Mouse (Mus musculus) limb, embryonic 12.5 days (tissue): ENCODE measurements at regions not wholly inside any gene's neighbourhood (a gene's known extent, or its start where the extent isn't known, plus 50 kb on each side); places are given as distances from the start of the nearest gene placed in this dataset.

Source experiments
- ATAC-seq: fragments of 200-750 bp; cut with Nextera tagmentation; 2 replicates; pipeline ENCODE4 v1.8.0; 2017; ENCODE audit warnings: low read depth, moderate TSS enrichment; ENCODE audit not compliant: insufficient number of reproducible peaks, insufficient read depth, low FRiP score, low TSS enrichment
- H3K27ac ChIP-seq: fragments of 300-500 bp; sonication (generic); 2 replicates; pipeline ENCODE4 v1.5.1; 2016; ENCODE audit warnings: mild to moderate bottlenecking, moderate library complexity
- H3K27me3 ChIP-seq: fragments of 300-500 bp; sonication (generic); 2 replicates; pipeline ENCODE4 v1.6.1; 2016; ENCODE audit warnings: mild to moderate bottlenecking, moderate library complexity
- H3K36me3 ChIP-seq: fragments of 300-500 bp; sonication (generic); 2 replicates; pipeline ENCODE4 v1.6.1; 2016; ENCODE audit warnings: mild to moderate bottlenecking, moderate library complexity
- H3K4me1 ChIP-seq: fragments of 300-500 bp; sonication (generic); replicated peaks from 2 replicates; pipeline ENCODE4 v1.6.1; 2016
- H3K4me2 ChIP-seq: fragments of 300-500 bp; sonication (generic); 2 replicates; pipeline ENCODE4 v1.6.1; 2016; ENCODE audit warnings: mild to moderate bottlenecking, moderate library complexity
- H3K4me3 ChIP-seq: fragments of 300-500 bp; sonication (generic); replicated peaks from 2 replicates; pipeline ENCODE4 v1.5.1; 2016; ENCODE audit warnings: mild to moderate bottlenecking
- H3K9ac ChIP-seq: fragments of 300-500 bp; sonication (generic); replicated peaks from 2 replicates; pipeline ENCODE4 v1.6.1; 2016; ENCODE audit warnings: mild to moderate bottlenecking, moderate library complexity
- H3K9me3 ChIP-seq: fragments of 300-500 bp; sonication (generic); 2 replicates; pipeline ENCODE4 v1.6.1; 2016; ENCODE audit warnings: mild to moderate bottlenecking, moderate library complexity
- WGBS: fragments of 180-500 bp; shearing (Covaris S2); methylation state at CpG from one replicate; pipeline ENCODE4 v1.1.7; 2016; 5-methylcytosine and 5-hydroxymethylcytosine counted together

DNA sequence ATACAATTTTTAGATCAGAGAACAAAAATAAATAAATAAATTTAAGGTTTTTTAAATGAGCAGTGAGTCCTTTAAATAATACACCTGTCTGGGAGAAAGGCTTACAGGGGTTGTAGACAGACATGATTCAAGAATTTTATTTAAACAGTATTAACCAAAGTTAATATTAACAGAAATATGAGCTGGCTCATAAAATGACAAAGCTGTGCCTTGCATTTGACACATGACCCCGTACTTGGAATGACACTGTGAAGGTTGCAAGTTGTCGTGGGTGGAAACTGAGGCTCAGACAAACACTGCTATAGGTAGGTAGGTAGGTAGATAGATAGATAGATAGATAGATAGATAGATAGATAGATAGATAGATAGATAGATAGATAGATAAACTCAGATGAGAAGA lies 206.6 kb downstream of the 3110018I06Rik start:
- Histone ChIP-seq H3K4me3 (no peak overlapping the region), H3K9me3 (0 out of 2 replicates have a peak, but pooled peaks cover 4% of the 10 kb centered on the region), H3K27ac (no peak overlapping the region), H3K27me3 (peaks cover 7% of the 10 kb centered on the region; the same call in 1 of the 2 replicates), H3K4me1 (peaks cover 8% of the 10 kb centered on the region; the same call in 1 of the 2 replicates), H3K36me3 (no peaks in the 10 kb centered on the region), H3K4me2 (no peak overlapping the region), H3K9ac (no peak overlapping the region)
- ATAC-seq = no peak
- 87% methylated on average over 2 of the region's 2 CpGs for WGBS

DNA sequence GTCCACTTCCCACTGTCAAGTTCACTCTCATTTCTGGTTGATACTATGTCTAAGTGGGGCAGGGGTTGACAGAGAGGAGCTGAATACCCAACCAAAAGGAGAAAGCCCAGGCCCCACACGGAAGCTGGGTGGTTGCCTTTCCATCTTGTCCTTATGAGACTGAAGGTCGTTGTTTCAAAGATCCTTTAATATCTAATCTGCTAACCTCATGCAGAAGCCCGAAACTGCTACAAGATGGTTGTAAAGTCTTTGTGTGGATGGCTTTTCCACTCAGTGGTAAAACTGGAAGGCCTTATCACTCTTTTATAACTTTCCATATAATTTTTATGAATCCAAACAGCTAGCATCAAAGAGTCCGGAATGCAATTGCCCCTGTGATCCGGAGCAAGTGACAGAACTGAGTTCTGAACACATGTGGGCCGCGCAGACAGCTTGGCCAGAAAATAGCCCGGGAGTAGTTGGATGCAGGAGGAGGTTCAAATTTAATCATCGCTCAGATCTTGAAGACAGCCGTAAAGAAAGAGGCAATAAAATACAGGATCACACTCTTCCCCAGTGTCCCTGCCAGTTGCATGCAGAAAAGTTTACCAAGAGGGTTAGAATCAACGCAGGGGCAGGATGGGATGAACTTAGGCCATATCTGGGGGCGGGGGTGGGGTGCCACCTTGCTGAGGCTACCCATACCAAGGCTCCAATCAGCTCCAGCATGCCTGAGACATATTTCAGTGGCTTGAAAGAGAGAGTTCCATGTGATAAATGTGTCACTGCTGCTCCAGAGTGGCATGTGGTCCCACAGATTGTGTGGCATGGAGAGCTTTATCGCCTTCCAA lies 207.2 kb downstream of the 3110018I06Rik start:
- Histone ChIP-seq H3K9me3 (0 out of 2 replicates have a peak, but pooled peaks cover 4% of the 10 kb centered on the region), H3K9ac (no peak overlapping the region), H3K4me1 (peaks cover 9% of the 10 kb centered on the region), H3K4me3 (no peak overlapping the region), H3K4me2 (no peak overlapping the region), H3K27ac (no peak overlapping the region), H3K27me3 (peaks cover 4% of the 10 kb centered on the region; the same call in 1 of the 2 replicates), H3K36me3 (no peaks in the 10 kb centered on the region)
- ATAC-seq = no peak
- 62% methylated on average over 13 of the region's 13 CpGs for WGBS

DNA sequence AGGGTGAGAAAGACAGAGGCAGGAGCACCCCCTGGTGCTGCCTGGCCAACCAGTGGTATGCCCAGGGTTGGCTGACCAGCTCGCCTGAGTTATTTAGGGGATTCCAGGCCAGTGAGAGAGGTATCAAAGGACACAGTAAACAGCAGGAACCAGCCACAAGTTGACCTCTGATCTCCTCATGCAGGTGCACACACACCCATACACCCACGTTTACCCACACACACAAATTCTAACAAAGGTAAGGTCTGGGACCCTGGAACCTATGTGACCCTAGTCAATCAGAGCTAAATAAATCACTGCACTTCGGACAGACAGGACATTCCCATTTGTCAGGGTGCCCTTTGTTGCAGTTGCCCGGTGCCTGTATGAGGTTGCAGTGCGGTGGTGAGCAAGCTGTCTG lies 211.9 kb downstream of the 3110018I06Rik start:
- no peak for ATAC-seq
- H3K36me3 ChIP-seq = no peaks in the 10 kb centered on the region
- 37% methylated on average over 5 of the region's 5 CpGs for WGBS
- H3K27me3 ChIP-seq = peaks cover 4% of the 10 kb centered on the region; the same call in 1 of the 2 replicates
- H3K9ac ChIP-seq = no peak overlapping the region
- no peak overlapping the region for H3K4me2 ChIP-seq
- H3K9me3 ChIP-seq = 0 out of 2 replicates have a peak, but pooled peaks cover 4% of the 10 kb centered on the region
- H3K4me3 ChIP-seq = no peak overlapping the region
- H3K4me1 ChIP-seq = peaks cover 13% of the 10 kb centered on the region
- H3K27ac ChIP-seq = no peak overlapping the region

DNA sequence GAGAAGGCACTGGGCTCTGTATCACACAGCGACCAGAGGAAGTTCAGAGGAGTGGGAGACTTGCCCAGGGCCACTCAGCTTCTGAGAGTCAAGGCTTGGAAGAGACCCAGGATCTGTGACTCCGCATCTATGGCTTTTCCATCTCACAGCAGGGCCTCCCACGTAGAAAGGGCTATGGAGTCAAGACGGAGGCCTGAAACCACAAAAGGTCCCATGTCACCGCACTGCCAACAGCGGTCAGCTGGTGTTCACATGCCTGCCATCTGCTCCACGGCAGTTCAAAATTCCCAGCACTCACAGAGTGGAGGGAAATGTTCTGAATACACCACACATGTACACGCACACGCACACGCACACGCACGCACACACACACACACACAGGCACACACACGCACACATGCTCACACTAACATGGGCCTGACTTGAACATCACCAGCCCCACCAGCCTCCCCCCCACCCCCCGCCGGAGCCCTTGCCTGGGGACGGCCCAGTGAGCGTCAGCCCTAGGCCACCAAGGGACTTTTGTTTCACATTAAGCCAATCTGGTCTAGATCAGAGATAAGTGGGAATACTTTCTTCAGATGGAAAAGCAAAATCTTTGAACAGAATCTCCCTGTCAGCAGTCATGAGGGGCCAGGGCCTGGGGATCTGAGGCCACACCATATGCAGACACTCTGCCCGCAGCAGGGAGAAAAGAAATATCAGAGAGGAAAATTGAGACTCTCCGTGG lies 212.6 kb downstream of the 3110018I06Rik start:
- Histone ChIP-seq H3K4me1 (peaks cover 10% of the 10 kb centered on the region; the same call in 1 of the 2 replicates), H3K4me3 (no peak overlapping the region), H3K9ac (no peak overlapping the region), H3K27ac (no peak overlapping the region), H3K27me3 (peaks cover 4% of the 10 kb centered on the region; the same call in 1 of the 2 replicates), H3K4me2 (no peak overlapping the region), H3K9me3 (0 out of 2 replicates have a peak, but pooled peaks cover 4% of the 10 kb centered on the region), H3K36me3 (no peaks in the 10 kb centered on the region)
- 73% methylated on average over 19 of the region's 19 CpGs for WGBS
- ATAC-seq = no peak

DNA sequence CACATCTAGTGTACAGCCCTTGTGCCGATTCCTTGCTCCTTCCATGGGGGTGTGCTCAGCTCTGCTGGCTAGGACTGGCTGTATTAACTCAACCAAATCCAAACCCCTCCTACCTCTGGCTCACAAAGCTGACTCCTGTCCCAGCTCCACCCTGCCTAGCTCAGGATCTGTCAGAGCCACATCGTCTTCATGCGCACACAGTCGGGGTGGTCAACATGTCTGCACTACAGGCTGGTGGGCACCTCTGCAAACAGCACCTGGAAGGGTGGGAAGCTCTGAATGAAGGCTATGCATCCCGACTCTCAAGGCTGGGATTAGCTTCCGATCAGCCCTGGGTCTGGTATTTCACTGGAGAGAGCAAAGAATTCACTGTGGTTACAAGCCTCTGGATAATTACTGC lies 220.4 kb downstream of the 3110018I06Rik start:
- no peaks in the 10 kb centered on the region for H3K36me3 ChIP-seq
- H3K4me1 ChIP-seq = peaks cover 19% of the 10 kb centered on the region
- no peaks in the 10 kb centered on the region for H3K27me3 ChIP-seq
- no peak overlapping the region for H3K27ac ChIP-seq
- H3K4me3 ChIP-seq = no peak overlapping the region
- no peak for ATAC-seq
- no peak overlapping the region for H3K9ac ChIP-seq
- H3K9me3 ChIP-seq = peaks cover 5% of the 10 kb centered on the region
- no peak overlapping the region for H3K4me2 ChIP-seq
- 77% methylated on average over 6 of the region's 6 CpGs for WGBS

DNA sequence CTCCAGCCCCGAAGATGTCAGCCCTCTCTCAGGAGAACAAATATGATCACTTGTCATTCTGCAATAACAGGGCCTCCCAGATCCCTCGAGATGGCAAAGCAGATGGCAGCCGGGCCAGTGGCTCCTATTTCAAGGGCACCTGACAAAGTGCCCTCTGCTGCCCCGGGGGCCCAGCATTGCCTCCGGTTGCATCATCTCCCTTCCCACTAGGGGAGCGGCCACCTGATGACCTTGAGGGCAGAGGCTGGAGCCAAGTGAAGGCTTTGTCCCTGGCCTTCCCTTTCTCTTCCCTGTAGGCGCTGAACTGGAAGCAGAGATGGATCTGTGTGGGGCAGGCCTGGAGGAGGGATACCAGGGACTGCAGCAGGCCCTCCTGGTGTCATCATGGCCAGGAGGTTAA lies 222.6 kb downstream of the 3110018I06Rik start:
- H3K9me3 ChIP-seq = peaks cover 5% of the 10 kb centered on the region
- 64% methylated on average over 7 of the region's 7 CpGs for WGBS
- H3K27ac ChIP-seq = no peak overlapping the region
- H3K4me1 ChIP-seq = peaks cover 27% of the 10 kb centered on the region
- H3K4me3 ChIP-seq = no peak overlapping the region
- no peak overlapping the region for H3K9ac ChIP-seq
- H3K4me2 ChIP-seq = no peak overlapping the region
- ATAC-seq = no peak
- H3K27me3 ChIP-seq = no peaks in the 10 kb centered on the region
- H3K36me3 ChIP-seq = no peaks in the 10 kb centered on the region

DNA sequence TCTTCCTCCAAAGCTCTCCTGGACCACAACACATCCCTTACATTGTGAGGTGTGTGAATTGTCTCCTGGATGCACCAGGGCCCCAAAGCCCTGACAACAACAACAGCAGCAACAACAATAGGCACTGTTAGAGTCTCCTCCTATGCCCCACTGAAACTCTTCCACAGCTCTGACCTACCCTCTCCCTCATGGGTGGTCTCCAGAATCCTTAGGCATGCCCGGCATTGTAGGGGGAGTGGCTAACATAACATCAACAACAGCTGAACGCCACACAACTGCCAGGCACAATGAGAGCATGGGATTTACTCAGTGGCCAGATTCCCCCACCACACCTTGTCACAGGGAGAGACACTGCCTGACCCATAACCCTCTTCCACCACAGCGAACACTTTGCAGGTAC lies 223.2 kb downstream of the 3110018I06Rik start:
- no peak for ATAC-seq
- H3K36me3 ChIP-seq = no peaks in the 10 kb centered on the region
- H3K9me3 ChIP-seq = peaks cover 5% of the 10 kb centered on the region
- no peak overlapping the region for H3K27ac ChIP-seq
- H3K27me3 ChIP-seq = no peaks in the 10 kb centered on the region
- peaks cover 32% of the 10 kb centered on the region for H3K4me1 ChIP-seq
- no peak overlapping the region for H3K4me2 ChIP-seq
- no peak overlapping the region for H3K9ac ChIP-seq
- H3K4me3 ChIP-seq = no peak overlapping the region
- WGBS = 39% methylated on average over 3 of the region's 3 CpGs

DNA sequence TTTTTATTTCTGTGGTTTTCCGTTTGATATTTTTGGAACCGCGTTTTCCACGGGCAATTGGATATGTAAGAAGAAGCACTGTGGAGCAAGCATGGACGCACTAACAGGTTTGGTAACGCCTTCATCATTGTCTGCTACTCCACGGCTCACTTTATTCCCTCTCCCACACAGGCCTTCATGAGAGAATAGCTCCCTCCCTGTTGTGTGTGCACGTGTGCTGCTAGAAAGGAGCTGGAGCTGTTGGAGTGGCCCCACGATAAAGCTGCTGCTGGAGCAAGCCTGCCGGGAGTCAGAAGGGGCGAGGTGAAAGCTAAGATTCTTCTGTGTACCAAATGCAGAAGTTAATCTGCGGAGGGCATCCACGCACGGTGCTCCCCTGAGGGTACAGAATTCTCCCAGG lies 224.8 kb downstream of the 3110018I06Rik start:
- WGBS = 70% methylated on average over 14 of the region's 14 CpGs
- no peak overlapping the region for H3K4me2 ChIP-seq
- no peak overlapping the region for H3K9ac ChIP-seq
- H3K4me1 ChIP-seq = peaks cover 37% of the 10 kb centered on the region
- no peak overlapping the region for H3K27ac ChIP-seq
- ATAC-seq = no peak
- no peaks in the 10 kb centered on the region for H3K36me3 ChIP-seq
- no peak overlapping the region for H3K4me3 ChIP-seq
- H3K9me3 ChIP-seq = no peaks in the 10 kb centered on the region
- H3K27me3 ChIP-seq = no peaks in the 10 kb centered on the region

DNA sequence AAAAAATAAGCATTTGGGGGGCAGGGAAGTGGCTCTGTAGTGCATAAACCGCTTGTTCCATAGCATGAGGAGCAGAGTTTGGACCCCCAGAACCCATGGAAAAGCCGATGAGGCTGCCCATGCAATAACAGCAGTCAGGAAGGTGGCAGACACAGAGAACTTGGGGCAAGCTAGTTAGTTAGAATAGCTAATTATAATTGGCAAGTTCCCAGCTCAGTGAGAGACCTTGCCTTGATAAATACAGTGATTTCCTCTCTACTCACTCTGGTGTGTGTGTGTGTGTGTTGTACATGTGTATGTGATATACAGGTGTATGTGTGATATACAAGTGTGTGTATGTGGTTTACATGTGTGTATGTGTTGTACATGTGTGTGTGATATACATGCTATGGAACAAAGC lies 226.4 kb downstream of the 3110018I06Rik start:
- no peak overlapping the region for H3K27ac ChIP-seq
- no peaks in the 10 kb centered on the region for H3K27me3 ChIP-seq
- WGBS = 81% methylated on average over 2 of the region's 2 CpGs
- H3K9ac ChIP-seq = no peak overlapping the region
- H3K4me3 ChIP-seq = no peak overlapping the region
- no peaks in the 10 kb centered on the region for H3K9me3 ChIP-seq
- no peaks in the 10 kb centered on the region for H3K36me3 ChIP-seq
- H3K4me1 ChIP-seq = peaks cover 36% of the 10 kb centered on the region
- no peak for ATAC-seq
- no peak overlapping the region for H3K4me2 ChIP-seq

DNA sequence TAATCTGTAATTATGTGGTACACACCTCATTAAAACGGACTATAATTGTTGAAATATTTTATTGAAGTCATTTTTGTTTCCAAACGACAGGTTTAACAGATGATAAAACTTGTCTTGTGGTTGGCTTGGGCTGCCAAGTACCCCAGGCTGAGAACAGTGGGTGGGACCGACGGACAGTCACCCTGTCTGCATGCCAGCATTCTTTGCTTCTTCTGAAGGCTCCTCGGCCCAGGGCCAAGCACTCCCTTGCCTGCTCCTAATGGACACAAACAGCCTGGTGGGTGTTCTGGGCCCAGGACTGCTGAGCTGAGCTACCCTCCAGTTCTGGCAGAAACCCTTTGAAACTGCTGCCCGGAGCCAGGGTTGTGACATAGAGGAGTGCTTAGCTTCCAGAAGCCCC lies 227.4 kb downstream of the 3110018I06Rik start:
- 42% methylated on average over 6 of the region's 6 CpGs for WGBS
- Histone ChIP-seq H3K27ac (0 out of 2 replicates have a peak overlapping the region, but pooled peaks have one; percentile 53), H3K4me3 (no peak overlapping the region), H3K4me2 (no peak overlapping the region), H3K9me3 (no peaks in the 10 kb centered on the region), H3K4me1 (peaks cover 36% of the 10 kb centered on the region), H3K36me3 (no peaks in the 10 kb centered on the region), H3K9ac (no peak overlapping the region), H3K27me3 (no peaks in the 10 kb centered on the region)
- ATAC-seq = no peak

DNA sequence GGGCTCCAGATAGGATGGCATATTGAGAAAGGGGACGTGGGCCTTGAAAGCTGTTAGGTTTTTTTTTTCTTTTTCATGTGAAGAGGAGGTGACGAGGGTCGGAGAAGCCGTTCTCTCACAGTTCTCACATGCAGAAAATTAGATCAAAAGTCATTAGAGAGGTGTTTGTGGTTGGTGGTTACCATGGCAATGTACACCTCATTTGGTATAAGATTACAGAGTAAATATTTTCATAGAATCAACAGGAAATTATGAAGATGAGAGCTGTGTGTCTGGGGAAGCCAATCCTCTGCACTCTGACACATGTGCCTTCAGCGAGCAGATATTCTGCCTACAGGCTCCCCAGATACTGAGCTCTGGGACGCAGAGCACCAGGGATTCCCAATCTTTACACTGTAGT lies 232.5 kb downstream of the 3110018I06Rik start:
- peaks cover 41% of the 10 kb centered on the region for H3K4me1 ChIP-seq
- 77% methylated on average over 6 of the region's 6 CpGs for WGBS

More for the DNA sequence above, 232.5 kb downstream of the 3110018I06Rik start:
- H3K9me3 ChIP-seq = no peaks in the 10 kb centered on the region
- no peak overlapping the region for H3K27ac ChIP-seq
- no peaks in the 10 kb centered on the region for H3K27me3 ChIP-seq
- ATAC-seq = no peak
- H3K4me2 ChIP-seq = no peak overlapping the region
- H3K36me3 ChIP-seq = no peaks in the 10 kb centered on the region
- H3K9ac ChIP-seq = no peak overlapping the region
- no peak overlapping the region for H3K4me3 ChIP-seq
